Mouse (Mus musculus): ENCODE data around the gene Accsl.

- TF ChIP-seq CTCF (IDR thresholded peaks at IDR 0.05; ENCODE audit: extremely low read depth, insufficient read depth, insufficient read length, insufficient replicate concordance) (no peak), POLR2A (IDR thresholded peaks at IDR 0.05; ENCODE audit: low read depth, low read length) (no peak)
Measured at GRCm38 (mm10) chr2:93835596-93835995, 33.4 kb downstream of the Accsl start.
